Mouse (Mus musculus) stomach, embryonic 15.5 days (tissue): ENCODE results near the gene Fam171a2. TPM values are rescaled to one million over a fixed set of nuclear protein-coding genes. Genes with fewer than 3 reads are reported as not detected.

Experiments used
- ATAC-seq: fragments of 200-750 bp; cut with Nextera tagmentation; 2 replicates; pipeline ENCODE4 v1.8.0; 2017; ENCODE audit warnings: low read depth, moderate number of reproducible peaks, moderate TSS enrichment; ENCODE audit not compliant: insufficient read depth, low FRiP score
- H3K27ac ChIP-seq: fragments of 300-500 bp; sonication (generic); 2 replicates; pipeline ENCODE4 v1.5.1; 2015; ENCODE audit warnings: mild to moderate bottlenecking, inconsistent platforms
- H3K27me3 ChIP-seq: fragments of 300-500 bp; sonication (generic); replicated peaks from 2 replicates; pipeline ENCODE4 v1.6.1; 2015; ENCODE audit warnings: inconsistent platforms
- H3K36me3 ChIP-seq: fragments of 300-500 bp; sonication (generic); 2 replicates; pipeline ENCODE4 v1.6.1; 2015; ENCODE audit warnings: inconsistent platforms
- H3K4me1 ChIP-seq: fragments of 300-500 bp; sonication (generic); 2 replicates; pipeline ENCODE4 v1.6.1; 2015; ENCODE audit warnings: inconsistent platforms
- H3K4me2 ChIP-seq: fragments of 300-500 bp; sonication (generic); 2 replicates; pipeline ENCODE4 v1.6.1; 2015; ENCODE audit warnings: mild to moderate bottlenecking, inconsistent platforms
- H3K4me3 ChIP-seq: fragments of 300-500 bp; sonication (generic); replicated peaks from 2 replicates; pipeline ENCODE4 v1.5.1; 2015; ENCODE audit warnings: inconsistent platforms
- H3K9ac ChIP-seq: fragments of 300-500 bp; sonication (generic); 2 replicates; pipeline ENCODE4 v1.6.1; 2015; ENCODE audit warnings: inconsistent platforms
- H3K9me3 ChIP-seq: fragments of 300-500 bp; sonication (generic); 2 replicates; pipeline ENCODE4 v1.6.1; 2016; ENCODE audit warnings: inconsistent platforms
- WGBS: fragments of 180-500 bp; shearing (Covaris S2); methylation state at CpG from one replicate; pipeline ENCODE4 v1.1.7; 2015; 5-methylcytosine and 5-hydroxymethylcytosine counted together
- polyA plus RNA-seq: library from polyadenylated mRNA; unstranded; fragments of >200 nt; fragmentation: Nextera tagmentation; extraction: Ambion mirVana; gene quantifications from 2 replicates; pipeline ENCODE4 v1.2.1, GENCODE M21; 2015

Gene Fam171a2
- polyA plus RNA-seq, 1 experiment from 2014 or later: 5.5 TPM

- peaks cover 17% of the 10 kb centered on the region for H3K36me3 ChIP-seq
- H3K9me3 ChIP-seq: no peaks in the 10 kb centered on the region
- H3K4me1 ChIP-seq: peaks cover 21% of the 10 kb centered on the region
- WGBS: 60% methylated on average over 16 of the region's 16 CpGs
- ATAC-seq: no peak
- no peaks in the 10 kb centered on the region for H3K27me3 ChIP-seq
- peak overlapping the region; percentile 17 for H3K4me2 ChIP-seq
- H3K27ac ChIP-seq: no peak overlapping the region
- H3K4me3 ChIP-seq: no peak overlapping the region
- no peak overlapping the region for H3K9ac ChIP-seq
Observed at GRCm38 (mm10) chr11:102432115-102432843, 15.2 kb downstream of the Fam171a2 start.

GRCm38 (mm10) chr11:102431728-102432114 lies 15.8 kb downstream of the Fam171a2 start:
- H3K4me3 ChIP-seq: no peak overlapping the region
- H3K9me3 ChIP-seq: no peaks in the 10 kb centered on the region
- no peak for ATAC-seq
- no peak overlapping the region for H3K27ac ChIP-seq
- peaks cover 17% of the 10 kb centered on the region for H3K36me3 ChIP-seq
- WGBS: 71% methylated on average over 3 of the region's 3 CpGs
- H3K4me1 ChIP-seq: peaks cover 17% of the 10 kb centered on the region
- H3K9ac ChIP-seq: no peak overlapping the region
- H3K4me2 ChIP-seq: peak overlapping the region; percentile 17
- no peaks in the 10 kb centered on the region for H3K27me3 ChIP-seq

- H3K9ac ChIP-seq: peak overlapping the region; percentile 38
- WGBS: 0% methylated on average over 7 of the region's 7 CpGs
- ATAC-seq: 0 out of 2 replicates have a peak, but pooled peaks have one; percentile 41
- H3K4me2 ChIP-seq: peak overlapping the region; percentile 90
- peak overlapping the region; percentile 67 for H3K4me3 ChIP-seq
- H3K4me1 ChIP-seq: peaks cover 17% of the 10 kb centered on the region
- no peaks in the 10 kb centered on the region for H3K27me3 ChIP-seq
- H3K9me3 ChIP-seq: no peaks in the 10 kb centered on the region
- peaks cover 15% of the 10 kb centered on the region for H3K36me3 ChIP-seq
- peak overlapping the region; percentile 90 for H3K27ac ChIP-seq
Observed at GRCm38 (mm10) chr11:102431018-102431645, 16.4 kb downstream of the Fam171a2 start.

- under 1% methylated on average over 29 of the region's 29 CpGs for WGBS
- peak; percentile 89 for ATAC-seq
Observed at GRCm38 (mm10) chr11:102430121-102431017, 17.1 kb downstream of the Fam171a2 start, which contains the start of gene Grn. Gene Grn (plus strand): TSS chr11:102430315.

GRCm38 (mm10) chr11:102429551-102429950 lies 17.9 kb downstream of the Fam171a2 start:
- Histone ChIP-seq H3K9me3 (no peaks in the 10 kb centered on the region), H3K36me3 (no peaks in the 10 kb centered on the region; the same call in 1 of the 2 replicates), H3K27me3 (no peaks in the 10 kb centered on the region), H3K4me1 (peaks cover 17% of the 10 kb centered on the region), H3K9ac (no peak overlapping the region), H3K4me3 (peak overlapping the region; percentile 67), H3K27ac (peak overlapping the region; percentile 6), H3K4me2 (peak overlapping the region; percentile 90)
- 35% methylated on average over 3 of the region's 3 CpGs for WGBS
- ATAC-seq: no peak

More at GRCm38 (mm10) chr11:102430121-102431017, 17.1 kb downstream of the Fam171a2 start, which contains the start of gene Grn:
- H3K27me3 ChIP-seq: no peaks in the 10 kb centered on the region
- peak within 1 kb of the TSS; percentile 67 for H3K4me3 ChIP-seq
- H3K9ac ChIP-seq: peak within 1 kb of the TSS; percentile 40
- peaks cover 7% of the 10 kb centered on the region for H3K36me3 ChIP-seq
- H3K27ac ChIP-seq: peak within 1 kb of the TSS; percentile 90
- H3K9me3 ChIP-seq: no peaks in the 10 kb centered on the region
- H3K4me2 ChIP-seq: peak within 1 kb of the TSS; percentile 90
- peaks cover 17% of the 10 kb centered on the region for H3K4me1 ChIP-seq

- H3K27ac ChIP-seq: no peak overlapping the region
- peaks cover 17% of the 10 kb centered on the region for H3K4me1 ChIP-seq
- no peaks in the 10 kb centered on the region for H3K9me3 ChIP-seq
- H3K9ac ChIP-seq: no peak overlapping the region
- H3K4me3 ChIP-seq: peak overlapping the region; percentile 67; the same call in 1 of the 2 replicates
- H3K36me3 ChIP-seq: no peaks in the 10 kb centered on the region
- ATAC-seq: no peak
- no peaks in the 10 kb centered on the region for H3K27me3 ChIP-seq
- H3K4me2 ChIP-seq: peak overlapping the region; percentile 90; the same call in 1 of the 2 replicates
- 57% methylated on average over 8 of the region's 8 CpGs for WGBS
Observed at GRCm38 (mm10) chr11:102428981-102429540, 18.4 kb downstream of the Fam171a2 start.

- Histone ChIP-seq H3K27ac (no peak overlapping the region), H3K4me3 (no peak overlapping the region)
- WGBS: 70% methylated on average over 8 of the region's 8 CpGs
Observed at GRCm38 (mm10) chr11:102425555-102426316, 21.7 kb downstream of the Fam171a2 start.

GRCm38 (mm10) chr11:102424666-102425065 lies 22.8 kb downstream of the Fam171a2 start:
- Histone ChIP-seq H3K9me3 (no peaks in the 10 kb centered on the region), H3K36me3 (no peaks in the 10 kb centered on the region), H3K4me3 (no peak overlapping the region), H3K4me1 (peaks cover 4% of the 10 kb centered on the region; the same call in 1 of the 2 replicates), H3K9ac (no peak overlapping the region), H3K27ac (no peak overlapping the region), H3K27me3 (no peaks in the 10 kb centered on the region), H3K4me2 (no peak overlapping the region)
- WGBS: 73% methylated on average over 6 of the region's 6 CpGs
- ATAC-seq: no peak

More at GRCm38 (mm10) chr11:102425555-102426316, 21.7 kb downstream of the Fam171a2 start:
- Histone ChIP-seq H3K27me3 (no peaks in the 10 kb centered on the region), H3K9me3 (no peaks in the 10 kb centered on the region), H3K4me1 (peaks cover 6% of the 10 kb centered on the region; the same call in 1 of the 2 replicates), H3K9ac (no peak overlapping the region), H3K4me2 (no peak overlapping the region), H3K36me3 (no peaks in the 10 kb centered on the region)
- no peak for ATAC-seq

- H3K4me3 ChIP-seq: no peak overlapping the region
- H3K27me3 ChIP-seq: no peaks in the 10 kb centered on the region
- 43% methylated on average over 8 of the region's 8 CpGs for WGBS
- no peak overlapping the region for H3K4me2 ChIP-seq
- H3K36me3 ChIP-seq: no peaks in the 10 kb centered on the region
- no peaks in the 10 kb centered on the region for H3K4me1 ChIP-seq
- no peak for ATAC-seq
- H3K9ac ChIP-seq: no peak overlapping the region
- no peak overlapping the region for H3K27ac ChIP-seq
- H3K9me3 ChIP-seq: no peaks in the 10 kb centered on the region
Observed at GRCm38 (mm10) chr11:102421559-102421958, 25.9 kb downstream of the Fam171a2 start.

GRCm38 (mm10) chr11:102418887-102419286 lies 28.6 kb downstream of the Fam171a2 start:
- Histone ChIP-seq H3K27me3 (no peaks in the 10 kb centered on the region), H3K4me1 (no peaks in the 10 kb centered on the region), H3K4me3 (no peak overlapping the region), H3K9ac (no peak overlapping the region), H3K4me2 (no peak overlapping the region), H3K9me3 (no peaks in the 10 kb centered on the region), H3K36me3 (no peaks in the 10 kb centered on the region), H3K27ac (no peak overlapping the region)
- ATAC-seq: no peak

GRCm38 (mm10) chr11:102417160-102417559 lies 30.3 kb downstream of the Fam171a2 start:
- ATAC-seq: no peak
- no peak overlapping the region for H3K4me2 ChIP-seq
- no peak overlapping the region for H3K4me3 ChIP-seq
- no peaks in the 10 kb centered on the region for H3K27me3 ChIP-seq
- H3K9ac ChIP-seq: no peak overlapping the region
- WGBS: 63% methylated on average over 1 of the region's 1 CpGs
- no peaks in the 10 kb centered on the region for H3K9me3 ChIP-seq
- no peaks in the 10 kb centered on the region for H3K36me3 ChIP-seq
- H3K4me1 ChIP-seq: no peaks in the 10 kb centered on the region
- no peak overlapping the region for H3K27ac ChIP-seq
